Mouse (Mus musculus): ENCODE measurements at regions not wholly inside any gene's neighbourhood (a gene's known extent, or its start where the extent isn't known, plus 50 kb on each side); places are given as distances from the start of the nearest gene placed in this dataset.

- TF ChIP-seq CTCF (IDR thresholded peaks at IDR 0.05; ENCODE audit: extremely low read depth, insufficient read length, insufficient replicate concordance, low read depth, low read length) (no peak), POLR2A (IDR thresholded peaks at IDR 0.05; ENCODE audit: low read depth, low read length) (no peak)
Observed at GRCm38 (mm10) chr13:31107434-31107833, 133.4 kb downstream of the Gm5447 start.

Measured in small intestine, adult 2 months (tissue).